Mouse (Mus musculus) embryonic facial prominence, embryonic 13.5 days (tissue): ENCODE data around the gene Wdr60. TPM values are rescaled to one million over a fixed set of nuclear protein-coding genes. Genes with fewer than 3 reads are reported as not detected.

Source experiments
- ATAC-seq: fragments of 200-750 bp; cut with Nextera tagmentation; 2 replicates; pipeline ENCODE4 v1.8.0; 2017; ENCODE audit warnings: low read depth; ENCODE audit not compliant: insufficient number of reproducible peaks, insufficient read depth, low FRiP score, low TSS enrichment
- H3K27ac ChIP-seq: fragments of 300-500 bp; sonication (generic); 2 replicates; pipeline ENCODE4 v1.5.1; 2015; ENCODE audit warnings: moderate library complexity, mild to moderate bottlenecking, inconsistent platforms
- H3K27me3 ChIP-seq: fragments of 300-500 bp; sonication (generic); 2 replicates; pipeline ENCODE4 v1.6.1; 2015; ENCODE audit warnings: mild to moderate bottlenecking, inconsistent platforms
- H3K36me3 ChIP-seq: fragments of 300-500 bp; sonication (generic); 2 replicates; pipeline ENCODE4 v1.6.1; 2015; ENCODE audit warnings: mild to moderate bottlenecking, inconsistent platforms
- H3K4me1 ChIP-seq: fragments of 300-500 bp; sonication (generic); 2 replicates; pipeline ENCODE4 v1.6.1; 2015; ENCODE audit warnings: inconsistent platforms
- H3K4me2 ChIP-seq: fragments of 300-500 bp; sonication (generic); 2 replicates; pipeline ENCODE4 v1.6.1; 2015; ENCODE audit warnings: moderate library complexity, mild to moderate bottlenecking, inconsistent platforms
- H3K4me3 ChIP-seq: fragments of 300-500 bp; sonication (generic); 2 replicates; pipeline ENCODE4 v1.5.1; 2015; ENCODE audit warnings: mild to moderate bottlenecking, inconsistent platforms
- H3K9ac ChIP-seq: fragments of 300-500 bp; sonication (generic); 2 replicates; pipeline ENCODE4 v1.6.1; 2015; ENCODE audit warnings: mild to moderate bottlenecking, inconsistent platforms
- H3K9me3 ChIP-seq: fragments of 300-500 bp; sonication (generic); 2 replicates; pipeline ENCODE4 v1.6.1; 2016; ENCODE audit warnings: inconsistent platforms
- WGBS: fragments of 180-500 bp; shearing (Covaris S2); methylation state at CpG from one replicate; pipeline ENCODE4 v1.1.7; 2015; ENCODE audit warnings: mixed read lengths; 5-methylcytosine and 5-hydroxymethylcytosine counted together
- polyA plus RNA-seq: library from polyadenylated mRNA; unstranded; fragments of >200 nt; fragmentation: Nextera tagmentation; extraction: Ambion mirVana; gene quantifications from 2 replicates; pipeline ENCODE4 v1.2.1, GENCODE M21; 2015

The Wdr60 gene
- polyA plus RNA-seq, 1 experiment from 2014 or later = 35.6 TPM

GRCm38 (mm10) chr12:116264756-116265155 lies 1.9 kb upstream of the Wdr60 start:
- no peak for ATAC-seq
- Histone ChIP-seq H3K36me3 (no peaks in the 10 kb centered on the region), H3K4me1 (no peaks in the 10 kb centered on the region), H3K9me3 (no peaks in the 10 kb centered on the region), H3K9ac (no peak overlapping the region), H3K27ac (no peak overlapping the region), H3K4me3 (no peak overlapping the region), H3K4me2 (no peak overlapping the region), H3K27me3 (no peaks in the 10 kb centered on the region)
- 80% methylated on average over 2 of the region's 2 CpGs for WGBS

- Histone ChIP-seq H3K4me1 (no peaks in the 10 kb centered on the region), H3K27ac (no peak overlapping the region), H3K4me2 (no peak overlapping the region), H3K9me3 (no peaks in the 10 kb centered on the region), H3K4me3 (no peak overlapping the region), H3K9ac (no peak overlapping the region), H3K27me3 (no peaks in the 10 kb centered on the region), H3K36me3 (peaks cover 15% of the 10 kb centered on the region)
- WGBS = 84% methylated on average over 2 of the region's 2 CpGs
- ATAC-seq = no peak
These were observed 4.5 kb downstream of the Wdr60 start for GRCm38 (mm10) chr12:116258321-116258720.

GRCm38 (mm10) chr12:116255636-116256035 lies 7.2 kb downstream of the Wdr60 start:
- no peak overlapping the region for H3K4me2 ChIP-seq
- 85% methylated on average over 11 of the region's 11 CpGs for WGBS
- no peak overlapping the region for H3K9ac ChIP-seq
- H3K9me3 ChIP-seq = no peaks in the 10 kb centered on the region
- no peaks in the 10 kb centered on the region for H3K27me3 ChIP-seq
- H3K4me3 ChIP-seq = no peak overlapping the region
- peaks cover 23% of the 10 kb centered on the region for H3K36me3 ChIP-seq
- no peaks in the 10 kb centered on the region for H3K4me1 ChIP-seq
- no peak overlapping the region for H3K27ac ChIP-seq
- ATAC-seq = no peak

- no peak for ATAC-seq
- no peak overlapping the region for H3K27ac ChIP-seq
- H3K4me2 ChIP-seq = no peak overlapping the region
- no peak overlapping the region for H3K4me3 ChIP-seq
- H3K27me3 ChIP-seq = no peaks in the 10 kb centered on the region
- no peaks in the 10 kb centered on the region for H3K9me3 ChIP-seq
- peaks cover 23% of the 10 kb centered on the region for H3K36me3 ChIP-seq
- H3K9ac ChIP-seq = no peak overlapping the region
- H3K4me1 ChIP-seq = no peaks in the 10 kb centered on the region
- WGBS = 64% methylated on average over 8 of the region's 8 CpGs
These were observed 8.2 kb downstream of the Wdr60 start for GRCm38 (mm10) chr12:116254652-116255051.

GRCm38 (mm10) chr12:116244601-116245000 lies 18.2 kb downstream of the Wdr60 start:
- Histone ChIP-seq H3K9me3 (no peaks in the 10 kb centered on the region), H3K36me3 (peaks cover 55% of the 10 kb centered on the region), H3K27ac (no peak overlapping the region), H3K4me3 (no peak overlapping the region), H3K27me3 (no peaks in the 10 kb centered on the region), H3K9ac (no peak overlapping the region), H3K4me2 (no peak overlapping the region), H3K4me1 (no peaks in the 10 kb centered on the region)
- ATAC-seq = no peak
- WGBS = 78% methylated on average over 1 of the region's 1 CpGs

- Histone ChIP-seq H3K27ac (no peak overlapping the region), H3K4me3 (no peak overlapping the region), H3K27me3 (no peaks in the 10 kb centered on the region), H3K9me3 (no peaks in the 10 kb centered on the region), H3K4me2 (no peak overlapping the region), H3K9ac (no peak overlapping the region), H3K36me3 (peaks cover 27% of the 10 kb centered on the region), H3K4me1 (no peaks in the 10 kb centered on the region)
- ATAC-seq = no peak
- WGBS = 87% methylated on average over 3 of the region's 3 CpGs
These were observed 24.0 kb downstream of the Wdr60 start for GRCm38 (mm10) chr12:116238803-116239202.

- peaks cover 26% of the 10 kb centered on the region for H3K36me3 ChIP-seq
- no peaks in the 10 kb centered on the region for H3K9me3 ChIP-seq
- H3K4me3 ChIP-seq = no peak overlapping the region
- no peak overlapping the region for H3K9ac ChIP-seq
- no peak overlapping the region for H3K27ac ChIP-seq
- no peaks in the 10 kb centered on the region for H3K27me3 ChIP-seq
- H3K4me2 ChIP-seq = no peak overlapping the region
- ATAC-seq = no peak
- no peaks in the 10 kb centered on the region for H3K4me1 ChIP-seq
These were observed 24.5 kb downstream of the Wdr60 start for GRCm38 (mm10) chr12:116238370-116238769.

GRCm38 (mm10) chr12:116236658-116237057 lies 26.2 kb downstream of the Wdr60 start:
- WGBS = 85% methylated on average over 3 of the region's 3 CpGs
- Histone ChIP-seq H3K36me3 (peaks cover 17% of the 10 kb centered on the region), H3K4me3 (no peak overlapping the region), H3K9ac (no peak overlapping the region), H3K4me1 (no peaks in the 10 kb centered on the region), H3K9me3 (no peaks in the 10 kb centered on the region), H3K4me2 (no peak overlapping the region), H3K27me3 (no peaks in the 10 kb centered on the region), H3K27ac (no peak overlapping the region)
- ATAC-seq = no peak

- Histone ChIP-seq H3K4me2 (no peak overlapping the region), H3K4me1 (no peaks in the 10 kb centered on the region), H3K4me3 (no peak overlapping the region), H3K36me3 (peaks cover 9% of the 10 kb centered on the region), H3K9ac (no peak overlapping the region), H3K9me3 (no peaks in the 10 kb centered on the region), H3K27me3 (no peaks in the 10 kb centered on the region), H3K27ac (no peak overlapping the region)
- 78% methylated on average over 4 of the region's 4 CpGs for WGBS
- no peak for ATAC-seq
These were observed 27.5 kb downstream of the Wdr60 start for GRCm38 (mm10) chr12:116235356-116235755.

- no peaks in the 10 kb centered on the region for H3K27me3 ChIP-seq
- peaks cover 21% of the 10 kb centered on the region for H3K36me3 ChIP-seq
- WGBS = 78% methylated on average over 1 of the region's 1 CpGs
- H3K4me3 ChIP-seq = no peak overlapping the region
- no peak overlapping the region for H3K4me2 ChIP-seq
- H3K27ac ChIP-seq = no peak overlapping the region
- H3K9me3 ChIP-seq = no peaks in the 10 kb centered on the region
- no peaks in the 10 kb centered on the region for H3K4me1 ChIP-seq
- no peak for ATAC-seq
- H3K9ac ChIP-seq = no peak overlapping the region
These were observed 30.8 kb downstream of the Wdr60 start for GRCm38 (mm10) chr12:116232061-116232460.

- H3K4me1 ChIP-seq = no peaks in the 10 kb centered on the region
- WGBS = 66% methylated on average over 12 of the region's 12 CpGs
These were observed 31.2 kb downstream of the Wdr60 start for GRCm38 (mm10) chr12:116231612-116232011.

GRCm38 (mm10) chr12:116229451-116229850 lies 33.4 kb downstream of the Wdr60 start:
- H3K4me3 ChIP-seq = no peak overlapping the region
- H3K4me1 ChIP-seq = no peaks in the 10 kb centered on the region
- no peak overlapping the region for H3K27ac ChIP-seq
- H3K27me3 ChIP-seq = no peaks in the 10 kb centered on the region
- no peaks in the 10 kb centered on the region for H3K9me3 ChIP-seq
- ATAC-seq = no peak
- H3K36me3 ChIP-seq = peaks cover 40% of the 10 kb centered on the region
- no peak overlapping the region for H3K4me2 ChIP-seq
- H3K9ac ChIP-seq = no peak overlapping the region
- 81% methylated on average over 3 of the region's 3 CpGs for WGBS

More at GRCm38 (mm10) chr12:116231612-116232011, 31.2 kb downstream of the Wdr60 start:
- no peak overlapping the region for H3K4me2 ChIP-seq
- no peak overlapping the region for H3K9ac ChIP-seq
- H3K9me3 ChIP-seq = no peaks in the 10 kb centered on the region
- no peaks in the 10 kb centered on the region for H3K27me3 ChIP-seq
- peaks cover 24% of the 10 kb centered on the region for H3K36me3 ChIP-seq
- ATAC-seq = no peak
- no peak overlapping the region for H3K27ac ChIP-seq
- no peak overlapping the region for H3K4me3 ChIP-seq
